Mouse (Mus musculus) adrenal gland, postnatal 10 days (tissue): ENCODE measurements around the gene Ccdc28a. TPM values are rescaled to one million over a fixed set of nuclear protein-coding genes. Genes with fewer than 3 reads are reported as not detected.
A peak's percentile ranks its signal among the peaks of the same experiment; 100 is the strongest.

Experiments
- DNase-seq: peaks from one replicate; pipeline ENCODE4 v3.0.0; 2021; ENCODE audit warnings: mixed read lengths
- long read RNA-seq, 2 experiments: library from polyadenylated mRNA; stranded (forward); transcript quantifications; one replicate each; pipeline ENCODE4 v2.0.0; 2021
- total RNA-seq, 2 experiments: library from RNA; stranded (reverse); gene quantifications; 2 replicates each; pipeline ENCODE4 v1.2.3; 2021

Gene Ccdc28a
- 1 to 10 TPM; 8.0 to 9.8 TPM for total RNA-seq
- long read RNA-seq, experiment 1, transcript Ccdc28a-202 (6 exons, 1,190 nt), result major isoform, 7 of 11 reads
- long read RNA-seq, experiment 1, partial matches to known transcripts, result 2 of 11 reads
- long read RNA-seq, experiment 1, other reads (novel, unspliced or antisense), result 1 of 11 reads
- long read RNA-seq, experiment 2, partial matches to known transcripts, result 0 of 9 reads
- long read RNA-seq, experiment 2, other reads (novel, unspliced or antisense), result 3 of 9 reads

DNA sequence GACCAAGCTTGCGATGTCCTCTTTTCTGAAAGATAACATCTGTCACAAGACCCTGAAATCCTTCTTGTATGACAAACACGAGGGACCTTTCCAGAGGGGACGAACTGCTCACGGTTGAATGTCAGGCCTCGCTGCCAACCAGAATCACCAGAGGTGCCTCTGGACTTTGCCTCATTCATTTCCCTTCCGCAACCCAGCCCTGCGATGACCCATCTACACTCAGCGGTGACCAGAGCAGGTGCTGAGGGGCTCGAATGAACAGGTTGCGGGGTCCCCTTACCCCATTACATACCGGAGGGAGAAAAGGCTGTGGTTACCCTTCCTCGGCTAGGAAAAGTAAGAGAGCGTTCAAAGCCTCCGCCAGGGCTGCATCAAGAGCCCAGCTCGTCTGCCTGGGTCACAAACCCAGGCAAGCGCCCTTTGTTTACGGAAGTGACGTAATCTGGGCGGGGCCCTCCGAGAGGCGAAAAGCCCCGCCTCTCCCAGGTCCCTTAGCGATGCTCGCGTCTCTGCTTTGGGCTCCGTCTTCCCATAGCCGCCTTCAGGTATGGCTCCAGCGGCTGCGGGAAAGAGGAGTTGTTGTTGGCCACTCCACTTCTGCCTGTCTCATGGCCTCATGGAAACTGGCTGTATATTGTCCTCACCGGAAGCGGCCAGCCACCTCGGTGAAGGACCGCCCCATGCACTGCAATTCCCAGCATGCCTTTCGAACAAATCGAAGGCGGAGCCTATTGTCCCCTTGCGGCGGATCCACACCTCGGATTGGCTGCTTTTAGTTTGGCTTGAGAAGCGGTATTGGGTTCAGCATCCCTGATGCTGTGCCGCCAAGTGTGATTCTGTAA lies at the start of gene Ccdc28a:
Gene Ccdc28a (minus strand): TSS at position 439 of the 842 bp plus-strand sequence.
- DNase-seq, result peak; percentile 95

DNA sequence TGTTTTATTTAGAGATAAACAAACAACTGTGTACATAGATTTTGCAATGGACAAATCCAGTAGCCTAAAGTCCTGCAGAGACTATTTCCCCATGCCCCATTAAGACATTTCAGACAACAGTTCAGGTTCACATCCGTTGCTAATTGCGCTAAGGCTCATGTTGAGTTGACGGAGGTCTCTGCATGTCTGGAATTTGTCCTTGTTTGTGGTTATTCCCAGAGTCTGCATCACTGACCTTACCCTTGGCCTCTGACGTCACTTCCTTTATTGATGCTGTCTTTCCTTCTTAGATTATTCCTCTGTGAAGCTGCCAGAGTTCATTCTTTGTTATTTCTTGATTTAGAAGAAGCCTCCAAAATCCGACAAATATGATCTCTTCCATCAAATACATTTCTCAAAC lies 49.2 kb upstream of the Ccdc28a start:
- no peak for DNase-seq

DNA sequence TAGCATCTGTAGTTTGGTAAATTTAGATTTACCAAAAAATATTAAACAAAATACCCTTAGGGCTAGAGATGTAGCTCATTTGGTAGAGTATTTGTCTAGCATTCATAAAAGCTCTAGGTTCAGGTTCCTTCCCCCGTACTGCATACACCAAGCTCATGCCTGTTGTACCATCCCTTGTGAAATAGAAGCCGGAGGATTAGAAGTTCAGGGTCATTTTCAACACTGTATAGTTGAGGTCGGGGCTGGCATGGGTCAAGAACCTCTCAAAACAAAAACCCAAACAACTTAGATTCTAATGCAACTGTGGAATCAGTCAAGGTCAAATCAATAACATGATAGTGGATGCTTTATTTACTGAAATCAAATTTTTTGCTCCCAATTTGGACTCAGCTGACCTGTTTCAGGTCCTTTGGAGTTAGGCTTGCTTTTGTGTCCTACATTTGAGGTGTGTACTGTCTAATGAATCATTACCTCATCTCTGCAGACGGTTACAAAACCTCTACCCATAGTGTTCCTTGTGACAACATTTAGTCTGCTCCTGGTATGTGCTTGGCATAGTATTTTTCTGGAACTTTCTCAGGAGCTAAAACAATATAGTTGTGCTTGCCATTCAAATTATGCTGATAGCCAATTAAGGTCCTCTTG lies 41.4 kb upstream of the Ccdc28a start:
- DNase-seq, result no peak

DNA sequence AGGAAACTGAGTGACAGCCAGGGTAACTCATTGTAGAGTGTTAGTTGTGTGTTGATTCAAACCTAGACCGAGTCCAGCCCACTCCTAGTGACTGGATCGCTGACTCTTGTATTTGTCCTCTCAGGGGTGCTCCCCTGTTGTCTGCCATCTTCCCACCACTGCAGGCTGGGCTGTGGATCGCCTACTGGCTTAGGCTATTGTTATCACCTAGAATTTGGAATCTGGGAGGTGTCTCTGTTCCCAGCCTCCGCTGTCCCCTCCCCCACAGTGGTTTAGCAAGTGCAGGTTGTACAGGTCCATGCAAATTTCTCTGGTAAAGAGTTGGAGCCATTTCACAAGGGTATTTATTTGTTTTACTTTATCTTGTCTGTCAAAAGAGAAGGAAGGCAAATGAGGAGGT lies 16.5 kb upstream of the Ccdc28a start:
- no peak for DNase-seq

DNA sequence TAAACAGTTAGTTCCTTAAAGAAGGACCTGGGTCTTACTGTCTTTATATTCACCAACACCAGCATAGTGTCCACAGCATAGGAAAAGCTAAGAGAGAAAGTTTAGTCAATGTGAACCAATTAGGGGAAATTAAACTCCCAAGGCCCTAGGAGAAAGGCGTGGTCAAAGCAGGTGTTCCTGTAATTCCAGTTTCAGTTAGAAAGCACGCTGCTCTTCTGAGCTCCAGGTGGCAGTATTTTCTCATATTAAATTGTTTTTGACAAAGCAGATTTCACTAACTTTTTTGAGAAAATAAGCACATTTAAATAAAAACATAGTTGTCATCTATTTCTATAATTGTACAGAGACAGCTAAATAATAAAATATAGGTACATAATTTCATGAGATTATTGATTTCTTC lies 8.8 kb upstream of the Ccdc28a start:
- DNase-seq, result no peak

DNA sequence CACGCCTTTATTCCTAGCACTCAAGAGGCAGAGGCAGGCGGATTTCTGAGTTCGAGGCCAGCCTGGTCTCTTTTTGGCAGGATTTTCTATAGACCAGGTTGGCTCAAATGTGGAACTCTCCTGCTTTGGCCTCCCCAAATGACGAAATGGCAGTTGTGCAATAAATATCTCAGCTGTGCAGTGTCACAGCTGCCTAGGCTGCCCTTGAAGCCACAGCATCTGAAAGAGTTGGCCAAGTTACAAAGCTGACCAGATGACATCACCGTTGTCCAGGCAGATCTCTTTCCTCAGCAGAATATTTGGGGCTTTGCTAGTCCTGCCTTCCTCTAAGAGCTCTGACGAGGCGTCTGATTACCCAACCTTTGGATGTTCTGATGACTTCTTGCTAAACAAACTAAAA lies 2.4 kb upstream of the Ccdc28a start:
- DNase-seq, result peak; percentile 56

DNA sequence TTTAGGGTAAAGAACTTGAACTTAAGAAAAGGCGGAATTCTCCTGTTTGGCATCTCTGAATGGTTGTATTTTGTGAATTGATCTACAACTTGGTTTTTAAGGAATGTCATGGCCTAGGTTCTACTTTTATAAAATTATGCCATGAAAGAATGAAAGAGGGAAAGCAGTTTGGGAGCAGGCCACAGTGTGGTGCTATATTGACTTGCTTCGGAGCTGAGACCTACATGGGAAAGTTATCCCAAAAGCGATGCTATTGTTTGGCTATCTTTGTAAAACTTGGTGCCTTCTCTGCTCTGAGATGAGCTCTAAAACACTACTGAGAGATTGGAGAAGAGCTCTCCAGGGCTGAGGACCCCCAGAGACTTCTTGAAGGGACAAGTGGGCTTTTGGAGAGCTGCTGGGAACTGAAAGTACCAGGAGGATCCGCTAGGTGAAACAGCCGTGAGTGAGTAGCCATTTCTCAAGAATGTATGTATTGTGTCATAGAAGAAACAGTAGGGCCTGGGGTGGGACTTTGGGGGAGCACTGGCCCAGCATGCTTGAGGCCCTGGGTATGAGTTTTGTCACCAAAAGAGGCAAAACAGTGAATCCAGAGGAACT lies 1.6 kb upstream of the Ccdc28a start:
- no peak for DNase-seq

DNA sequence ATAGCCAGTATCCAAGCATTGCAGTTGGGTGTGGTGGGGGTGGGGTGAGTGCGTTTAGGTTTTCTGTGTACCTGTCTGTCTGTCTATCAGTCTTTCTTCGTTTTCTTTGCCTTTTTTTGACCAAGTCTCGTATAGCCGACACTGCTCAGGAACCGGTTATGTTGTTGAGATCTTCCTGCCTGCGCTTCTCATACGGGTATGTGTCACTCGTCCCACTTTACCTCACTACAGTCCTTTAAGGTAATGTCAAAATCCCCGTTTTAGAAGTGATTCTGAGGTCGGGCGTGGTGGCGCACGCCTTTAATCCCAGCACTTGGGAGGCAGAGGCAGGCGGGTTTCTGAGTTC lies 577 bp upstream of the Ccdc28a start:
- DNase-seq, result no peak

DNA sequence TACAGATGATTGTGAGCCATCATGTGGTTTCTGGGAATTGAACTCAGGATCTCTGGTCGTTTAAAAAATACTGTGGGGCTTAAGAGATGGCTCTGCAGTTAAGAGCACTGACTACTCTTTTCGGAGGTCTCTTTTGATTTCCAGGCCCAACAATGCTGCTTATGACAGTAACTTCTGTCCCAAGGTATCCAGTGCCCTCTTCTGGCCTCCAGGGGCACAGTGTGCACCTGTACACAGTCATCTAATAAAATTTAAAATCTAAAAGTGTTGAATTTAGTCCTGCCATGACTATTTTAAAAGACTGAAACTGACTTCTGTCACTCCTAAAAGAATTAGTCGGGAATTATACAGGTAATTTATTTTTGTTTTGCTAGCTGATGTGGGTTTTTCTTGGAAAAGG lies 907 bp downstream of the Ccdc28a start:
- DNase-seq, result no peak

DNA sequence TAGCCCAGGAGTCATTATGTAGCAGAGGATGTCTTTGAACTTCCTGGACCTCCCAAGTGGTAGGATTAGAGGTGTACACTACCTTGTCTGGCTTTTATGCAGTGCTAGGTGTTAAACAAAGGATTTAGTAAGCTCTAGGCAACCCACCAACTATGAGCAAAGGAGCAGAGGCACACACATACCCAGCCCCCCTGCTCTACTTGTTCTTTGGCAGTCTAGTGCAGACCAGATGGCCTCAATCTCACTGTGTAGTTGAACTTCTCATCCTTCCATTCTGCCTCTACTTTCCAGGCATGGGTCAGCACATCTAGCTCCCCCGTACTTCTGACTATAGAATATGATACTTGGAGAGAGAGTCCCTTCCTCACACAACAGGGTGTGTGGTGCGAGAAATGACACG lies 10.4 kb downstream of the Ccdc28a start:
- DNase-seq, result no peak

DNA sequence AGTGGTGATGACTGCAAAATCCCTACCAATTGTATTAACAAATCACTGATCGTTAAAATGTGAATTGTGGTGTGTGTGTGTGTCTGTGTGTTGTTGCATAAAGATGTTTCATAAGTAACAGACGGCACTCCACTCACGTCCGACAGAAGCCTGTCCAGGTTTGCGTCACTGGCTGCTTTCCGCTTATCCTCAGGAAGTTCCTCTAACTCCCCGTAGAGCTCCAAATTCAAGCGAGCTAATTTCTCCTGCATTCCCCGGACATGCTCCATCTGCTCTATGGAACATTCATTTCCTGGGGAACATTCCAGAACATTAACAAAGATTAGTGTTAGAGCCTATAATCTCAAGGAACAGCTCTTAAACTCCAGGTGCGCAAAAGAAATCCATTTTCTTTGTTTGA lies 15.4 kb downstream of the Ccdc28a start:
- no peak for DNase-seq

DNA sequence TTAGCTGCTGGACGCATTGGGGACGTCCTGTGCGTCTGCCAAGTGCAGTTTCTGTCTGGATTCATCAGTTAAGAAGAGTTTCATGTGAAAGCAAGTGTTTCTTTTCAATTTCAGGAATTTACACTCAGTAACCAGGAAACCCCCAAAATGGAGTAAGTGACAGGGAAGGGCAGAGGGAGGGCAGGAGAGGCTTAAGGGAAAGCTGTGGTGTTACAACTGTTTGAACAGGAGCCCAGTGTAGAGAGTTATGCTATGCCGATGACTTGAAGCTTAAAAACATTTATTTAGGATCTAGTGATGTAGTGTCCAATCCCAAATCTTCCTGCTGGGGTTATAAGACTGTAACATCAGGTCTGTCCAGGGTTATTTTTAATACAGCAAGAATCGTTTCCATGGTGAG lies 20.7 kb downstream of the Ccdc28a start:
- no peak for DNase-seq

DNA sequence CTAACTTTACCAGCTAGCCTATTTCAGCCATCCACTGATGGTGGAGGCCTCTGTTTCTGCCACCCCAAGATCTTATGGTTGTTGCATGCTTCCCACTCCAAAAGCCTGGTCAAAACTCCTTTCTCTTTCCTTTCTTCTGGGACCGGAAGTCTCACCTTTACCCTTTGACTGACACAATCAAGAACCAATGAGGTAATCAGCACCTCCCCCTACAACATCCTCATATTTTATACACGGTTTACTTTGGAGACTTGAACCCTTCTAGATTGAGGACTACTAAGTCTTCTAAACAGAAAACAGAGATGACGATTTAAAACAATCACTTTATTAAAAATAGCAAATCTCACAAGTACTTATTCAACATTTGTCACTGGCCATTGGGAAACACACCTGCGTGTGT lies 21.4 kb downstream of the Ccdc28a start:
- DNase-seq, result no peak

DNA sequence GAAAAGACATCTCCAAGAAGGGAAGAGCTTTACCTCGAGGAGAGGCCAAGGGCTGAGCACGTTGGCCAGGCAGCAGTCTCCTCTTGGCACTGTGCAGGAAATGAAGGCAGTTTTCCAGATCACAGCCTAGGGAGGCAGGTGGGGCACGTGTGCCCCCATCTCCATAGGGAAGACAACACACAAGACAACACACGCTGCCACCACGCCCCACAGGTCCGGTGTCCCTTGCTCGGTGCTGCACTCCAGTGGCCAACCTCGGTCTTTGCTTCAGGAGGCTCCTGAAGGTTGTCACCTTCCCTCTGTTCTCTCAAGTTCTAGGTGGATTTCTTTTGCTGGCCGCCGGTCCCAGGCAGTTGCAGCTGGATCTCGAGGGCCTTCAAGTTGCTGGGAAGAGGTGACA lies 24.1 kb downstream of the Ccdc28a start, which contains the start of gene Ect2l:
Gene Ect2l (minus strand): TSS at position 165 of the 400 bp plus-strand sequence.
- peak; percentile 46 for DNase-seq

DNA sequence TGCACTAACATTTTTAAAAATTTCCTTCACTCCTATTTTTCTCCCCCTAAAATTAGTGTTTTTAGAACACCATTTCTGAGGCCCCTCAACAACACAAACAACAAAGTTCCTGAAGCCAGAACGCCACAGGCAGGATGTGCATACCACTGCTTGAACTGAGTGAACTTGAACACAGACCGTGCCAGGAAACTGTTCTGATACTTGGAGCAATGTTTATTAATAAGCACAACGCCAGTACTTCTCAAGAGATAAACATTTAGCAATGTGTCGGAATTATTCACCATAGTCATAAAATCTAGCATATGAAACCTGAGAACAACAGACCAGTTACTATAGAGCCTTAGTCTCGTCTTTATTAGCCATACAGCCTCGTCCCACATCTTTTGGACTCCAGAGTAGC lies 24.7 kb downstream of the Ccdc28a start:
- DNase-seq, result no peak

DNA sequence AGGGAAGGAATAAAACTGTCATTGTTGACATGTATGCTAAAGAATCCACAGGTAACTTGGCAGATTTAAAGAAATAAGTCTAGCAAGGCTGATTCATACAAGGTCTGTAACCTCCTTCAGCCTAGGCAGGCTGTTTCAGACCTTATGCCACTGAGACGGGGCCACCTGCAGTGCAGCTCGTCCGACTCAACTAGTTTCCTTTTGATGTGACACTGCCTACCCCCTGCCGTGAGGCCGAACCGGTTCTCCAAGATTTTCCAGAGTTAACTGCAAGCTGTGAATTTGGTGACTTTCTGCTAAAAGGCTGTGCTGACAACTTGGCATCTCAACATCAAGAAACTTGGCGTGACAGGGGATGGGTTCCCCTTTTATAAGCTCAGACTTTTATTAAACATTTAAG lies 30.7 kb downstream of the Ccdc28a start:
- no peak for DNase-seq

DNA sequence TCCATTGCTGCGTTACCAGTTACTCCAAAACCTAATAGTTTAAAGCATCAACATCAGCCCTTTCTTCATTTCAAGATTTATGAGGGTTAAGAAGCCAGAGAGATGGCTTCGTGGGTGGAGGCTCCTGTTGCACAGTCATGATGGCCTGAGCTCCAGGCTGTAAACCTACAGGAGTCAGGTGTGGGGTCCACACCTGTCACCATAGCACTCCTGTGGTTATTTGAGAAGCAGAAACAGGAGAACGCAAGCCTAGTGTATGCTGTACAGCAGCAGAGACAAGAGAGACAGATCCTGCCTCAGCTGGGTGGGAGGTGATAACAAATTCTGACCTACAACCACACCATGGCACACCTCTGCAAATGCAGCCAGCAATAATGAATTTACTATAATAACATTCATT lies 32.4 kb downstream of the Ccdc28a start:
- no peak for DNase-seq

DNA sequence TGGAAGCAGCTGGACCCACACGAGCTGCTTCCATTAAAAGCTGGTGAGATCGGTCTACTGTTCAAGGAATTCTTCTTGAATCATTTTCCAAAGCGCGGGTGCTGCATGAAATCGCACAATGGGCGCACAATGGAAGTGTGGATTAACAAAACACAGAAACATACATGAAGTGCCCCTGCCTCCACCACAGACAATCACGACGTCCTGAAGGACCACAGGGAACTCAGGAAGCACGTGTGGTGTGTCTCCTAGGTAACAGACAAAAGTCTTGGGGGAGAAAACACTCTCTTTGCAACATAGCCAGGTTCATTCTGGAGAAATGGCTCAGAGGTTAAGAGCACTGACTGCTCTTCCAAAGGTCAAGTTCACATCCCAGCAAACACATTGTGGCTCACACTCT lies 34.1 kb downstream of the Ccdc28a start:
- no peak for DNase-seq

DNA sequence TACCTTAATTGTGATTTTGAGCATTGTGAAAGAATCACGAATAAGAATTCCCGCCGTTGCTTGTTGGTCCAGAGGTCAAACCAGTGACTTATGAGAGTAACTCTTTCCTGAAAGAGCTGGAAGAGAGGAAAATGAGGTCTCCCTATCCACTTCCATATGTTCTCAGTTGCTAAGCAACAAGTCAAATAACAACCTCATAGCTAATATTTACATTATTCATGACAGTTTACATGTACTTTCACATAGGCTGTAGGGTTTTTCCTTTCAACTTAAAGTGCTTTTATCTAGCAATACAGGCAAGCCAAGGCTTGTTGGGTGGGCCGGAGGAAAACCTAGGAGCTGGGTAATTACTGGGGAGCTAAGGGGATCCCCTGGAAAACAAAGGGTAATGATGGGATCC lies 34.9 kb downstream of the Ccdc28a start:
- no peak for DNase-seq

DNA sequence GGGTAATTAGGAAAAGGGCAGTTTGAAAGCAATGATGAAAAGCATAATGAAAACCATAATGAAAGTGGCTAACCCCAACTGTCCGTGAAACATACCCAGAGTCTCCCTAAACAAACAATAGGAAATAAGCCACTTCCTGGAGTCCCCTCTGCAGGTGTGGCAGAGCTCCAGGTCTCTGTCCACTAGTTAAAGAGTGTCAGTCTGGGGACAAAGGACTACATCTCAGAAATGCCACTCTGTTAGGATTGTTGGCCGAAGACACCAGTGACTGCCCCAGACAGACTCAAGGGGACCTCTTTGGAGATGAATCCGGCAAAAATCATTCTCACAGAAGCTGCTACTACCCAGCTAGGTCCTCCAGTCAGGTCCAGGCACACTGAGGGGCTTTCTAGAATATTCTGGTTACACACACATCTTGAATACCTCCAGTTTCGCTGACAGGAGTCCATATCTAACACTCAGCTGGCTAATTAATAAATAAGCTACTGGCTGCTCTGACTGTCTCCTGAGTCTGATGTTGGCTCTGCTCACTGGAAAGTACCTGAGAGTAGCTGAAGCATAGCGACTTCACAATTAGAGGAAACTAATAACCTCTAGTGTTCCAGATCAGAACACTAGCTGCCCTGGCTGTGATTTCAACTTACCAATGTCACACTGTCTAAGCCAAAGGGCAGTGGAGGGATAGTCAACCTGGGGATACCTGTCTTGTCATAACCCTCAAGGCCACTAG lies 36.3 kb downstream of the Ccdc28a start:
- DNase-seq, result no peak

DNA sequence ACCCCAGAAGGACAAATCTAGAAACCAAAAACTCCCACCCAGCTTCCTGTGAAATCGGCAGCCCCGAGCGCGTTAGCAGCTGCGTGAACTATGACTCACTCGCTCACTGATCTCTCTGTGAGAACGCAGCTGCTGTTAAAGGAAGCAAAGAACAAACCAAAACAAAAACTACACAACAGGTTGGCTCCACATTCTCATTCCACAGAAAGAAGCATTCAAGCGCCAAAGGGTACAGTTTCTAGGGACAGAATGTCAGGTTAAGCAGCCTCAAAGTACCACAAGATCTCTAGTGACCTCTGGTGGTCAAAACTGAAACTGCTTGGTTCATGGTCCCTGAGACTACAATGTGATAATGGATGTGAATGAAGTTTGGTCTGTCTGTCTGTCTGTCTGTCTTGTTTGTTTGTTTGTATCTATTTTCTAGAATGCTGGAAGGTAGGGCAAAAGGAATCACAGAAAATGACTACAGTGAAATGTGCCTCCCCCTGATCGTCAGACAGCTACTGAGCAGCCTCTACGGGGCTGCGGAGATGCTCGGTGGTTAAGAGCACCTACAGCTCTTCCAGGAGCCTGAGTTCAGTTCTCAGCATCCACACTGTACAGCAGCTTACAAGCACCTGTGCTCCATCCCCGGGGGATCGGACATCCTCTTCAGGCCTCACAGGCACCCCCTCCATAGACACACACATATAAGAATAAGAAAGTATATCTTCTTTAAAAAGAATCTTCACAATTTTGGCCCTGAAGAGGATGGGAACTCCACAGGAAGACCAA lies 37.4 kb downstream of the Ccdc28a start:
- DNase-seq, result peak; percentile 81

DNA sequence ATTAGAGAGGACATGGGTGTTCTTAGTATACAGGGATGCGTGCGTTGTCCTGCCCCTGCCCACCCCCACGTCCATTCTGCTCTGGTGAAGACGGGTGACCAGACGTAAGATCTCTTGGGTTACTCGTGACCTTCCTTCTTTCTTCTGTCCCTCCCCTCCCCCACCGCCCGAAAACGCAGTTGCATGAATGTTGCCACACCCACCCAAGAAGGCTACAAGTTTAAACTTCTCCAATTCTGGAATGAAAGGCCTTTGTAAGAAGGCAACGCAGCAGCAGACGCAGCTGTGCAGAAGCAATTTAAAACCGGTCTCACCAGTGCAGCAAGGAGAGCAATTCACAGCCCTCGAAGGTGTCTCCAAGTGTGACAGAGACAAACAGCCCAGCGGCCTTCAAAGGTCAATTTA lies 40.1 kb downstream of the Ccdc28a start:
- no peak for DNase-seq
